Mouse (Mus musculus) midbrain, embryonic 11.5 days (tissue): ENCODE measurements around the gene Lrba. TPM values are rescaled to one million over a fixed set of nuclear protein-coding genes. Genes with fewer than 3 reads are reported as not detected.

Experiments
- ATAC-seq: fragments of 200-750 bp; cut with Nextera tagmentation; 2 replicates; pipeline ENCODE4 v1.8.0; 2017; ENCODE audit warnings: moderate TSS enrichment, moderate library complexity; ENCODE audit not compliant: low FRiP score
- DNase-seq: peaks from one replicate; pipeline ENCODE4 v3.0.0; 2015; ENCODE audit warnings: low spot score; ENCODE audit errors: missing footprints
- H3K27ac ChIP-seq: fragments of 300-500 bp; sonication (generic); 2 replicates; pipeline ENCODE4 v1.5.1; 2014; ENCODE audit warnings: low read depth, low read length
- H3K27me3 ChIP-seq: fragments of 300-500 bp; sonication (generic); 2 replicates; pipeline ENCODE4 v1.6.1; 2014; ENCODE audit warnings: mild to moderate bottlenecking, low read length, moderate library complexity, mixed read lengths; ENCODE audit not compliant: control insufficient read depth, insufficient read depth
- H3K36me3 ChIP-seq: fragments of 300-500 bp; sonication (generic); 2 replicates; pipeline ENCODE4 v1.6.1; 2014; ENCODE audit warnings: mild to moderate bottlenecking, low read length, moderate library complexity, mixed read lengths; ENCODE audit not compliant: control insufficient read depth, insufficient read depth
- H3K4me1 ChIP-seq: fragments of 300-500 bp; sonication (generic); 2 replicates; pipeline ENCODE4 v1.6.1; 2014; ENCODE audit warnings: low read length; ENCODE audit not compliant: control insufficient read depth, insufficient read depth
- H3K4me2 ChIP-seq: fragments of 300-500 bp; sonication (generic); 2 replicates; pipeline ENCODE4 v1.6.1; 2014; ENCODE audit warnings: mild to moderate bottlenecking, moderate library complexity
- H3K4me3 ChIP-seq: fragments of 300-500 bp; sonication (generic); 2 replicates; pipeline ENCODE4 v1.5.1; 2014; ENCODE audit warnings: low read depth, low read length
- H3K9ac ChIP-seq: fragments of 300-500 bp; sonication (generic); 2 replicates; pipeline ENCODE4 v1.6.1; 2014; ENCODE audit warnings: low read length
- H3K9me3 ChIP-seq: fragments of 300-500 bp; sonication (generic); 2 replicates; pipeline ENCODE4 v1.6.1; 2016; ENCODE audit warnings: low read length; ENCODE audit not compliant: control insufficient read depth
- WGBS: fragments of 180-500 bp; shearing (Covaris S2); extraction: QIAGEN DNeasy Blood & Tissue Kit; methylation state at CpG from one replicate; pipeline ENCODE4 v1.1.7; 2014; 5-methylcytosine and 5-hydroxymethylcytosine counted together
- polyA plus RNA-seq: library from polyadenylated mRNA; unstranded; fragments of >200 nt; fragmentation: Nextera tagmentation; extraction: Ambion mirVana; gene quantifications from 2 replicates; pipeline ENCODE4 v1.2.1, GENCODE M21; 2014

The Lrba gene
- polyA plus RNA-seq, 1 experiment from 2014 or later, result 7.9 TPM

- Histone ChIP-seq H3K27ac (no peak overlapping the region), H3K4me1 (no peaks in the 10 kb centered on the region), H3K9me3 (no peaks in the 10 kb centered on the region), H3K36me3 (no peaks in the 10 kb centered on the region), H3K9ac (no peak overlapping the region), H3K27me3 (no peaks in the 10 kb centered on the region), H3K4me2 (no peak overlapping the region), H3K4me3 (no peak overlapping the region)
- no peak for ATAC-seq
- DNase-seq, result peak; percentile 66
- whole genome bisulfite sequencing, result 86% methylated on average over 1 of the region's 1 CpGs
These were observed 26.7 kb downstream of the Lrba start for GRCm38 (mm10) chr3:86251212-86251611.

GRCm38 (mm10) chr3:86252588-86252987, 28.1 kb downstream of the Lrba start:
- Histone ChIP-seq H3K4me1 (no peaks in the 10 kb centered on the region), H3K9ac (no peak overlapping the region), H3K27ac (no peak overlapping the region), H3K4me2 (no peak overlapping the region), H3K9me3 (no peaks in the 10 kb centered on the region), H3K27me3 (no peaks in the 10 kb centered on the region), H3K36me3 (no peaks in the 10 kb centered on the region), H3K4me3 (no peak overlapping the region)
- ATAC-seq, result no peak
- DNase-seq, result peak; percentile 51

- WGBS, result 86% methylated on average over 3 of the region's 3 CpGs
- peak; percentile 35 for DNase-seq
- Histone ChIP-seq H3K36me3 (no peaks in the 10 kb centered on the region), H3K4me1 (no peaks in the 10 kb centered on the region), H3K27me3 (no peaks in the 10 kb centered on the region), H3K9ac (no peak overlapping the region), H3K4me3 (no peak overlapping the region), H3K27ac (no peak overlapping the region), H3K4me2 (no peak overlapping the region), H3K9me3 (no peaks in the 10 kb centered on the region)
- ATAC-seq, result no peak
These were observed 28.6 kb downstream of the Lrba start for GRCm38 (mm10) chr3:86253071-86253470.

- Histone ChIP-seq H3K27me3 (no peaks in the 10 kb centered on the region), H3K4me2 (no peak overlapping the region), H3K36me3 (no peaks in the 10 kb centered on the region), H3K9ac (no peak overlapping the region), H3K4me1 (no peaks in the 10 kb centered on the region), H3K9me3 (no peaks in the 10 kb centered on the region), H3K4me3 (no peak overlapping the region), H3K27ac (no peak overlapping the region)
- WGBS, result 76% methylated on average over 1 of the region's 1 CpGs
- ATAC-seq (no peak), DNase-seq (no peak)
These were observed 29.3 kb downstream of the Lrba start for GRCm38 (mm10) chr3:86253791-86254190.

GRCm38 (mm10) chr3:86268074-86268702, 43.7 kb downstream of the Lrba start:
- H3K27ac ChIP-seq, result no peak overlapping the region
- H3K27me3 ChIP-seq, result no peaks in the 10 kb centered on the region
- ATAC-seq (peak; percentile 78), DNase-seq (peak; percentile 89)
- H3K4me2 ChIP-seq, result no peak overlapping the region
- H3K4me1 ChIP-seq, result no peaks in the 10 kb centered on the region
- 0% methylated on average over 1 of the region's 1 CpGs for WGBS
- H3K4me3 ChIP-seq, result no peak overlapping the region
- H3K9ac ChIP-seq, result no peak overlapping the region
- H3K9me3 ChIP-seq, result no peaks in the 10 kb centered on the region
- H3K36me3 ChIP-seq, result no peaks in the 10 kb centered on the region

GRCm38 (mm10) chr3:86275651-86276050, 51.2 kb downstream of the Lrba start:
- Histone ChIP-seq H3K4me2 (no peak overlapping the region), H3K36me3 (no peaks in the 10 kb centered on the region), H3K9me3 (no peaks in the 10 kb centered on the region), H3K9ac (no peak overlapping the region), H3K4me3 (no peak overlapping the region), H3K27ac (no peak overlapping the region), H3K27me3 (no peaks in the 10 kb centered on the region), H3K4me1 (no peaks in the 10 kb centered on the region)
- DNase-seq (no peak), ATAC-seq (no peak)
- 71% methylated on average over 1 of the region's 1 CpGs for WGBS

- H3K4me2 ChIP-seq, result no peak overlapping the region
- 59% methylated on average over 8 of the region's 8 CpGs for WGBS
- no peaks in the 10 kb centered on the region for H3K9me3 ChIP-seq
- H3K27me3 ChIP-seq, result no peaks in the 10 kb centered on the region
- no peak overlapping the region for H3K4me3 ChIP-seq
- no peaks in the 10 kb centered on the region for H3K4me1 ChIP-seq
- H3K27ac ChIP-seq, result no peak overlapping the region
- no peak for DNase-seq
- H3K9ac ChIP-seq, result no peak overlapping the region
- no peak for ATAC-seq
- no peaks in the 10 kb centered on the region for H3K36me3 ChIP-seq
These were observed 66.8 kb downstream of the Lrba start for GRCm38 (mm10) chr3:86291326-86291725.

- Histone ChIP-seq H3K27me3 (no peaks in the 10 kb centered on the region), H3K4me2 (no peak overlapping the region), H3K9ac (no peak overlapping the region), H3K9me3 (no peaks in the 10 kb centered on the region), H3K4me1 (no peaks in the 10 kb centered on the region), H3K27ac (no peak overlapping the region), H3K4me3 (no peak overlapping the region), H3K36me3 (no peaks in the 10 kb centered on the region)
- DNase-seq, result no peak
- ATAC-seq, result no peak
- 88% methylated on average over 1 of the region's 1 CpGs for WGBS
These were observed 70.4 kb downstream of the Lrba start for GRCm38 (mm10) chr3:86294866-86295265.

- Histone ChIP-seq H3K4me1 (no peaks in the 10 kb centered on the region), H3K9ac (no peak overlapping the region), H3K4me2 (no peak overlapping the region), H3K27me3 (no peaks in the 10 kb centered on the region), H3K36me3 (no peaks in the 10 kb centered on the region), H3K4me3 (no peak overlapping the region), H3K27ac (no peak overlapping the region), H3K9me3 (no peaks in the 10 kb centered on the region)
- no peak for DNase-seq
- WGBS, result 77% methylated on average over 8 of the region's 8 CpGs
- no peak for ATAC-seq
These were observed 71.7 kb downstream of the Lrba start for GRCm38 (mm10) chr3:86296214-86296613.
